Mouse (Mus musculus) thymus, postnatal 25 days (tissue): ENCODE results near the gene Wdtc1.

Source experiments
- DNase-seq: peaks from one replicate; pipeline ENCODE4 v3.0.0; 2022

Wdtc1 gene

DNA sequence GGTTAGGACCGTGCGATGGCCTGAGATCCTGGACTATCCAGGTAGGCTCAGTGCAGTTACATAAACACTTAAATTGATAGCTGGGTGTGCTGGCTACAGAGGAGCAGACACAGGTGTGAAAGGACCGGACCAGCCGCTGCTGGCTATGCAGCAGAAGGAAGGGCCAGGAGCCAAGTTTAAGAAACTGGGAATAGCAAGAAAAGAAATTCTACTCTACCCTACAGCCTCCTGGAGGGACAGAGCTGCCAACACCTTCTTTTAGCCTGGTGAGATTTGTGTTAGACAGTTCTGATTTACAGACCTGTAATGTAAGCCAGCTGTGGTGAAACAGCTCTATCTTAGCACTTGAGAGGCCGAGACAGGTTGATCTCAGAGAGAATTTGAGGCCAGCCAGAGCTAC lies 37.3 kb downstream of the Wdtc1 start:
- no peak for DNase-seq

GRCm38 (mm10) chr4:133314896-133315295 lies 38.4 kb downstream of the Wdtc1 start:
- no peak for DNase-seq

DNA sequence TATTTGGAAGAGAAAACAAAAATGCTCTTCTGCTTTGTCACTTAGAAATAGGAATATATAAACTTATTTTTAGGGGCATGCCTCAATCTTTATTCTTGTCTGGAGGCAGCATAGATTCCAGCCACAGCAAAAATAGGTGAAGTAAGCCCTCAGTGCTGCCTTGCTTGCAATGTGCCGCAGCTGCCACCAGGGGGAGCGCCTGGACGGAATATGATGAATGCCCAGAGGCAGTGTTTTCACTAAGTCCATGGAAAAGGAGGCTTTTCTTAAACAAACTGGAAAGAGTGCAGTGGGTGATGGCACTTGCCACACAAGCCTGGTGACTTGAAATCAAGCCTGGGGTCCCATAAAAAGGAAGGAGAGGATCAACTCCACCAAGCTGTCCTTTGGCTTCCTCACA lies 43.3 kb downstream of the Wdtc1 start:
- peak; percentile 89 for DNase-seq

DNA sequence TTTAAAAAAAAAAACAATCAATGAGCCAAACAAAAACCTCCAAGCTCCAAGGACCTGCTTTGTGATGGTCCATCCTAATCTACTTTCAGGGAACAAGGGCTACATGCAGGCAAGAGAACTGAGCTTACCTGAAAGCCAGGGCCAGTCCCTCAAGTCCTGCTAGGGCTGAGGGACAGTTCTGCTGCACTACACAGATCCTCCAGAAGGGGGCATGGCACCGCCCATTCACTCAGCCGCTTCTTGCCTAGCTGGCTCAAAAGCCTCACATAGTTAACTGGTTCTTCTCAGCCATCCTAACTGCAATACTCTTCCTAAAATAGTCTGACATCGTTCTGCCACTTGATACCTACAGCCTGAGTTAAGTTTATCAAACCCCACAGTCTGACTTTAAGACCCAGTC lies 46.0 kb downstream of the Wdtc1 start:
- peak; percentile 57 for DNase-seq

DNA sequence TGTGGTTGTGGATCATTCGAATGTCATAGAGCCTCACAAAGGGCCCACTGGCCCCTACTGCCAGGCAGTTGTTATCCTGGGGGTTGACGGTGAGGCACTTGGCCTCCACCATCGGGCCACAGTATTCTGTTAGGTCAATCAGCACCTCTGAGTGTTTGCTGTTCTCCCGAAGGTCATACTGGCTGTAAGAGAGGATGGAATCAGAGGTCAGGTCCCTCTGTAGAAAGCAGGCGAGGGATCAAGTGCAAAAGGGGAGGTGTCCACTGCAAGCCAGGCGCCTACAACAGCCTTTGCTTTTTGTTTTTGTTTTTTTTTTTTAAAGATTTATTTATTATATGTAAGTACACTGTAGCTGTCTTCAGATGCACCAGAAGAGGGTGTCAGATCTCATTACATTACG lies 47.5 kb downstream of the Wdtc1 start:
- no peak for DNase-seq

DNA sequence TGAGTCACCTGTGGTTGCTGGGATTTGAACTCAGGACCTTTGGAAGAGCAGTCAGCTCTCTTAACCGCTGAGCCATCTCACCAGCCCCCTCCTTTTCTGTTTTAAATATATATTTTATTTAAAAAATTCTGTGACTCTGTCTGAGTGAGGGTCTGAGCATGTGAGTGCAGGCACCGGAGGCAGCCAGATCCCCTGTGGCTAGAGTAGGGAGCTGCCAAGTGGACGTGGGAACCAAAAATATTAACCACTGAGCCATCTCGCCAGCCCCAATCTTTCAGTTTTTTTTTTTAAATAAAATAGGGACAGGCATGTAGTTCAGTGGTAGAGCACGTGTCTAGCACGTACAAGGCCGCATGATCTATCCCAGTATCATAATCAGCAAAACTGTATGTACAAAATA lies 48.5 kb downstream of the Wdtc1 start:
- DNase-seq, result no peak

DNA sequence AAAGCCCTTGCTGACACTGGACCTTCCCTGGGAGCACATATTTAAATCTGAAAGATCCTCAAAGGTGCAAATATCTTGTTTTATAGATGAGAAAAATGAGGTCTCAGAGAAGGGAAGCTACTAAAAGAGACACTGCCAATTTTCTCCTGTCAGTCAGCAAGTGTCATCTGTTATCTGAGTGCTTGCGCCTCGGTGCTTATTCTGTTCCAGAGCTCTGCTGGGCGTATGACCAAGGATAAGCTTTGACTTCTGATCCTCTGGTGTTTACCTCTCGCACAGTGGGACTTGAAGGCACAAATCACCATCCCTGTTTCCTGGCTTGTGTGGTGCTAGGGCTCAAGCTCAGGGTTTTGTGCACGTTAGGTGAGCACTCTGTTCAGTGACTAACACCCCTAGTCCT lies 50.6 kb downstream of the Wdtc1 start:
- DNase-seq, result no peak

- peak; percentile 71 for DNase-seq
Observed at GRCm38 (mm10) chr4:133301802-133302201, 51.5 kb downstream of the Wdtc1 start.

GRCm38 (mm10) chr4:133300421-133300820 lies 52.9 kb downstream of the Wdtc1 start:
- no peak for DNase-seq

DNA sequence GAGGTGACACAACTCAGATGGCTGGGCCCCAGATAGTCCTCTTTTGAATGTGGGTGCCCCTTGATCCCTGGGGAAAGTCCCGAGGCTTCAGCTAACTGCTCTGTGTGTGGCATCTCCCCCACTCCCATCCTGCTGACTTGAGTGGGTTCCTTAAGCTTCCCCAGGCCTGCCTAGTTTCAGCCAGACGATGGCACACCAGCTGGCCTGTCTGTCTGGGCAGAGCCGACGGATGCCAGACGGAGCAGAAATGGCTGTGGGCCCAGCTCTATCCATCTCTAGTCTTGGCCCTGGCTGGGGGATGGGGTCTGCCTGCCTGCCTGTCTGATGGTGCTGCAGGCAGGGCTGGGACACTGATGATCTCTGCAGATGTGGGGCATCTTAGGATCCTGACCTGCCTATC lies 53.6 kb downstream of the Wdtc1 start:
- DNase-seq, result no peak

GRCm38 (mm10) chr4:133298516-133299365 lies 54.5 kb downstream of the Wdtc1 start:
- DNase-seq, result peak; percentile 78

DNA sequence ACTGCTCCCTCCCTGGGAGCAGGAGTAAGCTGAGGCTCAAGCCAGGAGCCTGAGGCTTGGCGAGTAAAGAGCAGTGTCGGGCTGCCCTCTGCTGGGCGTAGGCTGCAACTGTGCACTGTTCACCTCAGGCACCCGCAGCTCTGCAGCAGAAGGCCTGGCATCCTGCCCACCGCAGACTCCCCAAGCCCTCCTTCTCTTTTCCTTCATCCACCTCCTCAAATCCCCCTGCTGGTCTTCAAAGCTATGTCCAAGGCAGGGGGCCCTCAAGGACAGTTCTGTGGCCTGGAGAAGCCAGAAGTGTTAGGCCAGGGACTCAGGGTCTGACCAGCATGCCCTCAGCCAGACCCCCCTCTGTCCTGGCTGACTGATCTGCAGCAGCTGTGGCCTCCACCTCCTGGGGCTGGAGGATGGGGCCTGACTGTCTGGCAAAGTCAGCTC lies 55.5 kb downstream of the Wdtc1 start:
- DNase-seq, result peak; percentile 91

- no peak for DNase-seq
Observed at GRCm38 (mm10) chr4:133297360-133297759, 55.9 kb downstream of the Wdtc1 start.

- no peak for DNase-seq
Observed at GRCm38 (mm10) chr4:133294084-133294483, 59.2 kb downstream of the Wdtc1 start.

DNA sequence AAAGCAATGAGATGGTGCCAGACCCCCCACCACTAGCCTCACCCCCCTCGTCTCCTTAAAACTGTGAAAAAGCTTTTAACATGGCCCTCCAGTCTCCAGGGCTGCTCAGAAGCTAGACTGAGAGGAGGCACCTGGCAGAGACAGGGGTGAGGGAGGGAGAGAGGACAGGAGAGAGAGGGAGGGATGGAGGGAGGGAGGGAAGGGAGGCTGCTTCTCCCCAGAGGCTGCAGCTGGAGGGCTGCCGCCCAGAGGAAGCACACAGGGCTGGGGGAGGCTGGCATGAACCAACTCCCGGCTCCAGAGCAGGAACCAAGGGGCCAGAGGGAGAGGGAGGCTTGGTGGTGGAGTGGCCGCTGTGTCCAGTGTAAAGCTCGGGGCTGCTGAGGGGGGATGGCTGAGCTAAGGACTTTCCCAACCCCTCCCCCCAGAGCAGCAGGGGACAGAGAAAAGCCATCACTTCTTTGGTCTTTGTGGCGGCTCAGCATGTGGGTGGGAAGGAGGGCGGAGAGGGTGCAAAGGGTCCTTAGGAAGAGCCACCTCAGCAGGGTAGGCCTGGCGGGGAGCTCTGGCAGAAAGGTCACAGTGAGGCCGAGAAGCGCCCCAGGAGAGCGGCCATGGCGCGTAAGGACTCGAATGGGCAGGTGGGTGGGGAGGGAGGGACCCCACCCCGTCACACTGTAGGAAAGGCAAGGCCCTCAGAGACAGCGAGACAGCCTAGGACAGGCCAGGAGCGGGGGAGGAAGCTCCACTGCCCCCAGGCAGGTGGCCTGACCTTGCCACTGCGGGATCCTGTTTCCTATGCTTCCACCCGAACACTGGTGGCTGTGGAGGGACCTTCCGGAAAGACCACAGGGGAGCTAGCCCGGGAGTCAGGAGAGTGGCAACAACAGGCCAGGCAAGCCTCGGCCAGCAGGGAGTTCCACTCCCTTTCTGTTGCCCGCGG lies 60.1 kb downstream of the Wdtc1 start:
- peak; percentile 58 for DNase-seq

DNA sequence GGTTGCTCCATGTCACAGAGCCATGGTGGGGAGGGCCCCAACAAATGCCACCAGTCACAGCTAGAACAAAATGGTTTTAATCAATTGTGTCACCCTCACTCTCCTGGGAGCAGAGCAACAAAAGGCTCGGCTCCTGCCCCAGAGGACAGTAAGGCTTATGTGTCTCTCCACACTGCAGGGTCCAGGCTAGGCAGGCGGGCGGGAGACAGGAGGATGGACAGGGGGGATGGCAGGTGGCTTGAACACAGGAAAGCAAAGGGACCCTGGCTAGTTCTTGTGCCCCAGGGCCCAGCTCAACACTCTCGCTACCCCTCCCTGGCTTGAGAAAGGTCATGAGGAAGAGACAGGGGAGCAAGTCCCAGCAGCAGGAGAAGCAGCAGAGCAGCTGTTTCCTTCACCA lies 60.9 kb downstream of the Wdtc1 start:
- no peak for DNase-seq

DNA sequence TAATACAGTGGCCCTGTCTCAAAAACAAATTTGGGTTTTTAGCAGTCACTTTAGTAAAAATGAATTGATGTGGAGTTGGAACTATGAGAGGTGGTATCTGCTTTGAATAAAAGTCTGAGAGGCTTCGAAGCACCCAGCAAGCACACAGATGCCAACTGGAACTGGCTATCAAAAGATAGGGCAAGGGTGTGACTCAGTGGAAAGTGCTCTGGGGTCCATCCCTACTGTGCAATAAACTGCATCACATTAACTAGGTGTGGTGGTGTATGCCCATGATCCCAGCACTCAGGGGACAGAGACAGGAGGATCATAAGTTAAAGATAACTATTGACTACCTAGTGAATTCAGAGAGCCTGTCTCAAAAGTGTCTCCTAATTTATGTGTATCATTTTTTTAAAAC lies 62.0 kb downstream of the Wdtc1 start:
- no peak for DNase-seq

DNA sequence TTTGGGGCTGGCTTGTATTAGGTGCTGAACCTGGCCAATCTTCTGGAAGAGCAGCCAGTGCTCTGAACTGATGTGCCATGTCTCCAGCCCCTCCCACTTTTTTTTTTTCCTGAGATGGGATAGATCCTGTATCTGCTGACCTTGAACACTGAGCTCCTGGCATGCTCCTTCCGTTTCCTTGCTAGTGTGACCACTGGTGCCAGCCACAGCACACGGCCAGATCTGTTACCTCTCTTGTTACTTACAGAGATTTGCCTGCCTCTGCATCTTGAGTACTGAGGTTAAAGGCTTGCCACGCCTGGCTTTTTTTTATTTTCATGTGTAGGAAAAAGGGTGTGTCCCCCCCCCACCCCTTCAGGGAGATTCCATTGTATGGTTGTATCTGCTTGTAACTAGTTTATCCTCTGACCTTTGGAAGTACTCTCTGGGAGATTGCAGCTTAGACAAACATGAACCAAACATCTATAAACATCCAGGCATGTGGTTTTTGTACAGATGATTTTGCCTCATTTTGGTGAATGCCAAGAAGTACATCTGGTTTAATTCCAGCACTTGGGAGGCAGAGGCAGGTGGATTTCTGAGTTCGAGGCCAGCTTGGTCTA lies 66.7 kb downstream of the Wdtc1 start:
- no peak for DNase-seq

GRCm38 (mm10) chr4:133285950-133286349 lies 67.3 kb downstream of the Wdtc1 start:
- no peak for DNase-seq

- DNase-seq, result no peak
Observed at GRCm38 (mm10) chr4:133285299-133285698, 68.0 kb downstream of the Wdtc1 start.

DNA sequence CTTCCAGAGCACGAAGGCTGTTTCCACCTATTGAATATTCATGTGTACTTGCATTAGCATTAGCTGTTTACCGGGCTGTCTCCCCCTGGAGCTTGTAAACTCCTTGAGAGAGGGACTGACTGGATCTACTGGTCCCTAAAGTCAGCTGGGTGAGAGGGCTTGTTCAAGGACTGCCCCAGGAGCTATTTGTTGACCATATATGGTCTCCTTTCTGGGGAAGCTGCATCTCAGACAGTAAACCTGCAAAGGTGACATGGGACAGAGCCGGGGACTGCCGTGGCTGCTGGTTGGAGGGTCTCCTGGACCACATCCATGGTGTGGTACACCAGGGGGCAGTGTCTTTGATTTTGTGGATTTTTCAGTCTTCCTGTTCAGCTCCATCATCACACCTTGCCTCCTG lies 70.6 kb downstream of the Wdtc1 start:
- DNase-seq, result no peak

DNA sequence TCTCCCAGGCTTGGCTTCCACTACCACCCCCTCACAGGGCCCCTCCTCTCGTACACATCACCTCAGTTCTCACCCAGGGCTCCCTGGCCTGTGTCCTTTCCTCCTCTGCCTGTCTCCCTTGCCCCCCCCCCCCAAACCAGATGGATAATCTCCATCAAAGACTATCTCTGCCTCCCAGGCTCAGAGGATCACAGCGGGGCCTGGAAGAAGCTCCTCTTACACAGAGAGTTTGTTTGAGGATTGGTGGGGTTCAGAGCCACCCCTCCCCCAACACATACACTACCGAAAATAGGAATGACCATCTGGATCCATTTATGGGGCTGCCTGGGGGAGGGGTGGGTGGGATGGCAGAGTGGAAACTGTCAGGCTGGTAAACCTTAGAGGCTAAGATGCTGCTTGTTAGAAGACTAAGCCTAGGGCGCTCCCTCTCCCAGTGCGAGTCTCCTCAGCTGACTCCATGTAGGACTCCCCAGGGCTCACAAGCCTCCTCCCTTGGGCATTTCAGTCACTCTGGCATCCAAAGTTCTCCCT lies 71.3 kb downstream of the Wdtc1 start:
- no peak for DNase-seq

DNA sequence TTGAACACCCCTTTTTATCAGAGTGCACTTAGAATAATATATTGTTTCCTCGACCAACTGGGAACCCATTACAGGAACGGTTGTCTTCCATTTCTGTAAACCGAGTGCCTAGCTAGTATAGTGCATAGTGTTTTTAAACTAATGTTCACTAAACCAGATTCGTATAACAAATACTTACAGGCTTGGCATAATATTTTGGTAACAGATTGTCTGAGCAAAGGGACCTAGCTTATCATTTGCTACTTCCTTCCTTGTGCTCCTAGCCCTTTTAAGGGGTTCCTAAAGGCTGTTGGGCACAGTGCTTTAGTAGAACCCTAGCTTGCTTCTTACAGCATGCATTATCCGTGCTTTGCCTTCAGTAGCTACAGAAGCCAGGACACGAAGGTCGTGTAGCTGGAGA lies 71.8 kb downstream of the Wdtc1 start:
- DNase-seq, result no peak
